Mouse (Mus musculus) intestine, embryonic 16.5 days (tissue): ENCODE measurements at regions not wholly inside any gene's neighbourhood (a gene's known extent, or its start where the extent isn't known, plus 50 kb on each side); places are given as distances from the start of the nearest gene placed in this dataset.
"Not testable (repeated sequence)": the region's sequence is repeated elsewhere in the genome, so short reads cannot be mapped to it uniquely, and the experiment has no call there.

ENCODE experiments used
- ATAC-seq: fragments of 200-750 bp; cut with Nextera tagmentation; 2 replicates; pipeline ENCODE4 v1.8.0; 2017; ENCODE audit warnings: moderate TSS enrichment, moderate library complexity
- H3K27ac ChIP-seq: fragments of 300-500 bp; sonication (generic); 2 replicates; pipeline ENCODE4 v1.5.1; 2014; ENCODE audit warnings: mild to moderate bottlenecking, low read length
- H3K27me3 ChIP-seq: fragments of 300-500 bp; sonication (generic); replicated peaks from 2 replicates; pipeline ENCODE4 v1.6.1; 2014; ENCODE audit warnings: low read length, control low read depth, mixed read lengths; ENCODE audit not compliant: control insufficient read depth, insufficient read depth
- H3K36me3 ChIP-seq: fragments of 300-500 bp; sonication (generic); 2 replicates; pipeline ENCODE4 v1.6.1; 2014; ENCODE audit warnings: low read length, control low read depth; ENCODE audit not compliant: control insufficient read depth, insufficient read depth
- H3K4me1 ChIP-seq: fragments of 300-500 bp; sonication (generic); 2 replicates; pipeline ENCODE4 v1.6.1; 2014; ENCODE audit warnings: low read length, control low read depth, mixed read lengths; ENCODE audit not compliant: control insufficient read depth, insufficient read depth
- H3K4me2 ChIP-seq: fragments of 300-500 bp; sonication (generic); 2 replicates; pipeline ENCODE4 v1.6.1; 2014; ENCODE audit warnings: low read depth, low read length, control low read depth
- H3K4me3 ChIP-seq: fragments of 300-500 bp; sonication (generic); 2 replicates; pipeline ENCODE4 v1.5.1; 2014; ENCODE audit warnings: mild to moderate bottlenecking, low read length
- H3K9ac ChIP-seq: fragments of 300-500 bp; sonication (generic); 2 replicates; pipeline ENCODE4 v1.6.1; 2014; ENCODE audit warnings: low read depth, low read length
- H3K9me3 ChIP-seq: fragments of 300-500 bp; sonication (generic); 2 replicates; pipeline ENCODE4 v1.6.1; 2016; ENCODE audit warnings: low read length, control low read depth; ENCODE audit not compliant: control insufficient read depth
- WGBS: fragments of 180-500 bp; shearing (Covaris S2); extraction: QIAGEN DNeasy Blood & Tissue Kit; methylation state at CpG from one replicate; pipeline ENCODE4 v1.1.7; 2014; 5-methylcytosine and 5-hydroxymethylcytosine counted together

DNA sequence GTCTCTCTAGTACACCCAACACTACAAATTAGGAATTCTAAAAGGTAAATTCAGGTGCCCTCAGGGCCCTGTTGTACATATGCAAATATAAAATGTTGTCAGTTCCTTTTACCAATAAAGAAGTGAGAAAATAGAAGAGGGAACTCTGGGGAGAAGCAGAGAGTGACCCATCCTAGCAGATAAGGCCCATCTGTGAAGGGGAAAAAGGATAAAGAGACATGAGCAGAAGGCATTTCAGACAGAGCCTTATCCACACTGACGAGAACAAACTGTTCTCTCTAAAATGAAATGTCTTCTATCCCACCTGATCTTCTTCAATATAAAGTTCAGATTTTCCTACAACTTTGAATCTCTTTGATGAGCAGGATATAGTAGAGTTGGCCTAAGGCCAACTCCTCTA lies 114.5 kb upstream of the Ldah start:
- Histone ChIP-seq H3K27me3 (no peaks in the 10 kb centered on the region), H3K4me1 (no peaks in the 10 kb centered on the region; the same call in 1 of the 2 replicates), H3K9me3 (no peaks in the 10 kb centered on the region), H3K9ac (no peak overlapping the region), H3K4me3 (no peak overlapping the region), H3K27ac (no peak overlapping the region), H3K4me2 (no peak overlapping the region), H3K36me3 (no peaks in the 10 kb centered on the region)
- no peak for ATAC-seq
- 87% methylated on average over 1 of the region's 1 CpGs for WGBS

DNA sequence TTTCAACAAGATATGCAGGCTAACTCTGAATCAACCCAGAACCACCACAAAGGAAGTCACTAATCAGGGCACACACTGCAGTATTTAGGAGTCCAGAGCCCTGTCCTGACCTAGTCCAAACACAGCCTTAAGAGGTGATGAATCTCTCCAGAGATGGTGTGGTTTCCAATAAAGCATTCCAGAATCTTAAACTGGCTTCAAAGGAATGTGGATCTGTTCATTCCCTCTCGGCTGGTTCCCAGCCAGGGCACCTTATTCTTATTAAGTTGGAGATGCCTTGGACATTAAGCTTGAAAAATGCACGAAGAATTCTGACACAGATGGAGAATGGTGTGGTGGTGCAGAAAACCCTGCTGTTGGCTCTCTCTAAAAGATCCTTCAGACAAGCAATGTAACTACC lies 112.0 kb upstream of the Ldah start:
- H3K4me1 ChIP-seq = no peaks in the 10 kb centered on the region
- no peak overlapping the region for H3K4me3 ChIP-seq
- 52% methylated on average over 2 of the region's 2 CpGs for WGBS
- no peaks in the 10 kb centered on the region for H3K9me3 ChIP-seq
- no peak for ATAC-seq
- H3K27me3 ChIP-seq = no peaks in the 10 kb centered on the region
- no peaks in the 10 kb centered on the region for H3K36me3 ChIP-seq
- H3K9ac ChIP-seq = no peak overlapping the region
- H3K27ac ChIP-seq = no peak overlapping the region
- H3K4me2 ChIP-seq = no peak overlapping the region

DNA sequence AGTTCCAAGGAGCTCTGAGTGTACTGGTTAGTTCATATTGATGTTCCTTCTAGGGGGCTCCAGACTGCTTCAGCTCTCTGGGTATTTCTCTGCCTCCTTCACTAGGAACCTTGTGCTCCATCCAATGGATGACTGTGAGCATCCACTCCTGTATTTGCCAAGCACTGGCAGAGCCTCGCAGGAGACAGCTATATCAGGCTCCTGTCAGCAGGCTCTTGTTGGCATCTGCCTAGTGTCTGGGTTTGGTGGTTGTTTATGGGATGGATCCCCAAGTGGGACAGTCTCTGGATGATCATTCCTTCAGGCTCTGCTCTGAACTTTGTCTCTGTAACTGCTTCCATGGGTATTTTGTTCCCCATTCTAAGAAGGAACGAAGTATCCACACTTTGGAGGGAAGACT lies 109.5 kb upstream of the Ldah start:
- H3K36me3 ChIP-seq, H3K27me3 ChIP-seq, H3K4me2 ChIP-seq, H3K9ac ChIP-seq, H3K9me3 ChIP-seq, H3K4me1 ChIP-seq, H3K4me3 ChIP-seq, H3K27ac ChIP-seq, ATAC-seq: not testable (repeated sequence)
- WGBS = 72% methylated on average over 2 of the region's 2 CpGs

DNA sequence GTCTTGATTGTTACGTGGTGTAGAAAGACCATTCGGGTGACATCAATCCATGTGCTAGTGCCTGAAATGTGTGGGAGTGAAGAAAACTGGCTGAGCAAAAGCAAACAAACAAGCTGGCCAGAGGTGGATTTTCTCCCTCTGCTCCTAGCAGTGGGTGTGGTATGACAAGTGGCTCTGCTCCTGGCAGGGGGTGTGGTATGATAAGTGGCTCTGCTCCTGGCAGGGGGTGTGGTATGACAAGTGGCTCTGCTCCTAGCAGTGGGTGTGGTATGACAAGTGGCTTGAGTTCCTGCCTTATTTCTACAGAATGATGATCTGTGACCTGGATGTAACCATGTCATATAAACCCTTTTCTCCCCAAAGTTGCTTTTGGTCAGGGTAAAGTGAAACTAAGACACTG lies 108.8 kb upstream of the Ldah start:
- H3K36me3 ChIP-seq = no peaks in the 10 kb centered on the region
- H3K4me1 ChIP-seq = no peaks in the 10 kb centered on the region
- no peak for ATAC-seq
- H3K27ac ChIP-seq = no peak overlapping the region
- H3K9ac ChIP-seq = no peak overlapping the region
- no peak overlapping the region for H3K4me2 ChIP-seq
- H3K9me3 ChIP-seq = no peaks in the 10 kb centered on the region
- WGBS = 83% methylated on average over 2 of the region's 2 CpGs
- H3K4me3 ChIP-seq = no peak overlapping the region
- H3K27me3 ChIP-seq = no peaks in the 10 kb centered on the region

DNA sequence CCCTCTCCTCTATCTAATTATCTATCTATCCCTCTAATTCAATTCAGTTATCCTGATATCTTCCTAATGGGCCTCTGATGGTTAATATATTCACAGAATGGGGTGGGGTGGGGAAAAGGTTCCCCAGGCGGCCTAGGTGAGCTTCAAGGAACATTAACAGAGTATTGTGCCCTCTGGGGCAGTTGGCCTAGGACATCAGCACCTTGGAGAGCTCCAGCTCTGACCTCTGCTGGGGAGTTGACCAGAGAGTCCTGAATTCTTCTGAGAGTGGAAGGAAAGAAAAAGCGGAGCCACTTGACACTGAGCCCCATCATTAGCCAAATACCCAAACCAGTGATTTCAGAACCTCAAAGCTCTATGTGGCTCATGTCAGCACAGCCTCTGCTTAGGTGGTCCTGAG lies 108.1 kb upstream of the Ldah start:
- H3K9me3 ChIP-seq = no peaks in the 10 kb centered on the region
- WGBS = 44% methylated on average over 2 of the region's 2 CpGs

DNA sequence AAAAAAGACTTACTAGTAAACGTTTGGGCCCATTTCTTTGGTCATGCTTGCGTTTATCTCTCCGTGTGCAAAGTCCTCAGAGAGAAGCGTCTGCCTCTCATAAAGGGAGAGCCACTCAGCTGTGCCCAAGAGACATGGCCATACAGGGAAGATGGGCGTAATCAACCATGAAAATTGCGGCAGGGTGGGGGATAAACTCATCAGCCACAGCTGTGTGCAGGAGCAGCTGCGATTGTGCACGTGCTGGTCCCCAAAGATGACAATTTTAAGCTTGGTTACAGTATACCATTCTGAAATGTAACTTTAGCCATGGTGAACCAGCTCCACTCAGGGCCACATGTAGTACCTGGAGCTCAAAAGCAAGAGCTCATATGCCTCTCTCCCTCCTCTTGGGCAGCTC lies 106.1 kb upstream of the Ldah start:
- no peak for ATAC-seq
- 77% methylated on average over 8 of the region's 8 CpGs for WGBS
- H3K9me3 ChIP-seq = no peaks in the 10 kb centered on the region

More for the DNA sequence above, 108.1 kb upstream of the Ldah start:
- no peak overlapping the region for H3K27ac ChIP-seq
- no peaks in the 10 kb centered on the region for H3K36me3 ChIP-seq
- no peak overlapping the region for H3K4me2 ChIP-seq
- no peaks in the 10 kb centered on the region for H3K4me1 ChIP-seq
- no peak overlapping the region for H3K4me3 ChIP-seq
- ATAC-seq = no peak
- no peaks in the 10 kb centered on the region for H3K27me3 ChIP-seq
- H3K9ac ChIP-seq = no peak overlapping the region

DNA sequence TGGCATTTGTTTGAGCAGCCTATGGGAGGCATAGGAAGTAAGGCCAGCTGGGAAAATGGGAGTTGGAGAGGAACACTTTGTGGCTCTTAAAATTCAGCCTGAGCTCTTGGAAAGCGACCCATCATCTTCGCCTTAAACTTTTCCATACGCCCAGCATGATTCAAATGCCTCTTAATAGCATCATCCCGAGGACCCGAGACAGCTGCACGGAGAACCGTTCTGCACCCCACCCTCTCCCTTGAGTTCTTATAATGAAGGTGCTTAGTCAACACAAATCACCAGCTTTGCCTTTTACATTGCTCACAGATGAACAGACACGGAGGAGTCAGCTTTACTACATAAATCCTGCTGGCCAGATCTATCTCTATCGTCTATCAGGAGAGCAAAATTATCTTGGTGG lies 104.6 kb upstream of the Ldah start:
- Histone ChIP-seq H3K9me3 (no peaks in the 10 kb centered on the region), H3K4me2 (no peak overlapping the region), H3K27ac (no peak overlapping the region), H3K9ac (no peak overlapping the region), H3K36me3 (no peaks in the 10 kb centered on the region), H3K4me3 (no peak overlapping the region), H3K27me3 (no peaks in the 10 kb centered on the region), H3K4me1 (no peaks in the 10 kb centered on the region)
- WGBS = 86% methylated on average over 9 of the region's 9 CpGs
- ATAC-seq = no peak

More for the DNA sequence above, 106.1 kb upstream of the Ldah start:
- Histone ChIP-seq H3K9ac (no peak overlapping the region), H3K4me2 (no peak overlapping the region), H3K4me1 (no peaks in the 10 kb centered on the region), H3K36me3 (no peaks in the 10 kb centered on the region), H3K27me3 (no peaks in the 10 kb centered on the region), H3K4me3 (no peak overlapping the region), H3K27ac (no peak overlapping the region)

DNA sequence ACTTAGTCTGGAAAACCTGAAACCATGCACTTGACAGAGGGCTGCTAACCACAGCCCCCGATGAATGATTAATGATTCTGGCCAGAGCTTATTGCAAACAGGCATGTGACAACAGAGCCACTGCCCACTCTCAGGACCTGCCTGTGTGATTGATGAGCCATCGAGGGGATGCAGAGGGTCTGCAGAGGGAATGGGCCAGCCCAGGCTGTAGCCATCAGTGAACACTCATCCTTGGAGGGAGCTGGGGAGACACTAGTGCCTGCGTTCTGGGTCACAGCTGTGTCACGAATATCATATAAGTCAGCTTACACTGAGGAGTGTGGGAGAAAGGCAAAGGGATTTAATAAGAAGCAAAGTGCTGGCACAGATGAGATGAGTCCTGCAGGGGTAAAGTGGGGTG lies 100.8 kb upstream of the Ldah start:
- no peaks in the 10 kb centered on the region for H3K27me3 ChIP-seq
- no peaks in the 10 kb centered on the region for H3K9me3 ChIP-seq
- H3K4me3 ChIP-seq = no peak overlapping the region
- 47% methylated on average over 4 of the region's 4 CpGs for WGBS
- H3K36me3 ChIP-seq = no peaks in the 10 kb centered on the region
- H3K27ac ChIP-seq = no peak overlapping the region
- H3K4me1 ChIP-seq = no peaks in the 10 kb centered on the region
- ATAC-seq = no peak
- no peak overlapping the region for H3K4me2 ChIP-seq
- no peak overlapping the region for H3K9ac ChIP-seq

DNA sequence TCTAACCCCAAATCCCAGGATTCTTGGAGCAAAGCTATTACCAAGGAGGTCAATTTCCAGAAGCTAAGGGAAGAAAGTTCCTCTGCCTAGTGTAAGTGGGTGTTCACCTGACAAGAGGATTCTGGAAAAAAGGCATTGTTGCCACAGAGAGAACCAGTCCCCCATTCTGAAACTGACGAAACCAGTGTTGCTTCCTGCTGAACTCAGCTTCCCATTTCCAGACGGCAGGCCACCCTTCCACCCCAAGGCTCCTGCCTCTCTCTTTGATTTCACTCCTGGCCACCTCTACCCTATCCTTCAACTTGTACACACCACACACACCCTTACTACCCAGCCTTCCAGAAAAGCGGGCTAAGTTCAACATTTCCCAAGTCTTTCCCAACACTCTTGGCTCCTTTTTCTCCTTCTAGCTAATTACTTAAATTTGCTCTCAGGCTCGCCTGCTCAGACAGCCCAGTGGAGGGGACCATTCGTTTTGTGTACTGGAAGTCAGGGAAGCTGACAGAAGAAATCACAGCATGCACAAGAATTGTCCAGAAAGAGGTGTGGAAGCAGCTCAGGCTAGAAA lies 98.6 kb upstream of the Ldah start:
- Histone ChIP-seq H3K9me3 (no peaks in the 10 kb centered on the region), H3K4me2 (no peak overlapping the region), H3K4me1 (no peaks in the 10 kb centered on the region), H3K9ac (no peak overlapping the region), H3K27me3 (no peaks in the 10 kb centered on the region), H3K4me3 (no peak overlapping the region), H3K36me3 (no peaks in the 10 kb centered on the region), H3K27ac (no peak overlapping the region)
- 66% methylated on average over 5 of the region's 5 CpGs for WGBS
- ATAC-seq = no peak

DNA sequence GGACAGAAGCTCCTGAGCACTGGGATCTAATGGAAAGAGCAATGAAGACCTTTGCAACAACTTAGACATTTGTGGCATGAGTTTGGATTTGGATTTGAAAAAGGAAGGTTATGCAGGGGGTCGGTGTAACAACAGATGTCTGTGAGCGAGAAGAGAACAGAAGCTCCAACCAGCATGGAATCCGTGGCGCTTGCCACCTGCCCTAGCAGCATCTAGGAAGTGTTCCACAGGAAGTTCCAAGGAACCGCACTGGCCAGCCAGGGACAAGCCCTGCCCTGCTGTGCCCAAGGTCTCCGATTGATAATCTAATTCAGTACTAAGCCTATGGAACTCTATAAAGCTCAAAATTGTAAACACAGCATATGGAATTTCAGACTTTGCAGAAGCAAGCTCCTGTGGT lies 98.0 kb upstream of the Ldah start:
- H3K4me1 ChIP-seq = no peaks in the 10 kb centered on the region
- no peak for ATAC-seq
- no peaks in the 10 kb centered on the region for H3K27me3 ChIP-seq
- no peak overlapping the region for H3K4me3 ChIP-seq
- H3K9me3 ChIP-seq = no peaks in the 10 kb centered on the region
- H3K9ac ChIP-seq = no peak overlapping the region
- no peak overlapping the region for H3K4me2 ChIP-seq
- WGBS = 80% methylated on average over 6 of the region's 6 CpGs
- H3K27ac ChIP-seq = no peak overlapping the region
- no peaks in the 10 kb centered on the region for H3K36me3 ChIP-seq
